Mouse (Mus musculus) heart, postnatal 36 days (tissue): ENCODE measurements around the gene Atad1. TPM values are rescaled to one million over a fixed set of nuclear protein-coding genes. Genes with fewer than 3 reads are reported as not detected.
"Not testable (repeated sequence)": the region's sequence is repeated elsewhere in the genome, so short reads cannot be mapped to it uniquely, and the experiment has no call there.

Experiments
- DNase-seq, 2 experiments: peaks; one replicate each; pipeline ENCODE4 v3.0.0; 2021 to 2022
- intact Hi-C: fragments of 180-260 bp; cut with DNase I; formaldehyde crosslinking; loops from one replicate; pipeline ENCODE4 v1.15.1; 2025
- total RNA-seq, 2 experiments: library from RNA; stranded (reverse); gene quantifications; 2 replicates each; pipeline ENCODE4 v1.2.3; 2021

The Atad1 gene
- total RNA-seq = 10 to 100 TPM; 78.8 to 91.7 TPM

DNA sequence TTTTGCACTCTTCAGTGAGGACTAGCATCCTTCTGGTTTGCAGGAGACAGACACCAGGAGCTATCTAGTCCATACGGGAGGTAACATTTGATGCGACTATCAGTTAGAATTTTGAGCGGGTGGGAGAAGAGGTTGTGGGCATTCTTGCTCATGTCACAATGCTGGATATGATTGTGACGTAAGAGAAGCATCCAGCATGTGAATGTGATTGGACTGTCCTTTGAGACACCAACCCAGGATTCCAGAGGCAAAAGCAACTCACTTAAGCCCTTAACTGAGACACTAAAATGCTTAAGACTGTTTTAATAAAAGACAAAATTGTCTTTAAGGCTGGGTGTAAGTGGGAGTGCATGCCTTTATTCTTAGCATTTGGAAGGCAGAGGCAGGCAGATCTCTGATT lies at the start of gene Atad1:
Atad1 (minus strand) TSS at position 101 of the 400 bp plus-strand sequence.
- DNase-seq = no peak
- intact Hi-C loops = no loop called here

GRCm38 (mm10) chr19:32788016-32788415 lies 48.4 kb upstream of the Atad1 start:
- intact Hi-C loops, DNase-seq: not testable (repeated sequence)

DNA sequence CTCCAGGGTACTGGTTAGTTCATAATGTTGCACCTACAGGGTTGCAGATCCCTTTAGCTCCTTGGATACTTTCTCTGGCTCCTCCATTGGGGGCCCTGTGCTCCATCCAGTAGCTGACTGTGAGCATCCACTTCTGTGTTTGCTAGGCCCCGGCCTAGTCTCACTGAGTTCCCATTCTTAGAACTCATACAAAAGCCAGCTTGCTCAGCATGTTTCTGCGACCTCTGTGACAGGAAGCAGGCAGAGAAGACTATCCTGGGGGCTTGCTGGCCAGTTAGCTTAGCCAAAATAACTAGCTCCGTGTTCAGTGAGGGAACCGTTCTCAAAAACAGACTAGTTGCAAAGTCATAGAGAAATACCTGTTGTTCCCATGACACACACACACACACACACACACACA lies 47.8 kb upstream of the Atad1 start:
- intact Hi-C loops, DNase-seq: not testable (repeated sequence)

DNA sequence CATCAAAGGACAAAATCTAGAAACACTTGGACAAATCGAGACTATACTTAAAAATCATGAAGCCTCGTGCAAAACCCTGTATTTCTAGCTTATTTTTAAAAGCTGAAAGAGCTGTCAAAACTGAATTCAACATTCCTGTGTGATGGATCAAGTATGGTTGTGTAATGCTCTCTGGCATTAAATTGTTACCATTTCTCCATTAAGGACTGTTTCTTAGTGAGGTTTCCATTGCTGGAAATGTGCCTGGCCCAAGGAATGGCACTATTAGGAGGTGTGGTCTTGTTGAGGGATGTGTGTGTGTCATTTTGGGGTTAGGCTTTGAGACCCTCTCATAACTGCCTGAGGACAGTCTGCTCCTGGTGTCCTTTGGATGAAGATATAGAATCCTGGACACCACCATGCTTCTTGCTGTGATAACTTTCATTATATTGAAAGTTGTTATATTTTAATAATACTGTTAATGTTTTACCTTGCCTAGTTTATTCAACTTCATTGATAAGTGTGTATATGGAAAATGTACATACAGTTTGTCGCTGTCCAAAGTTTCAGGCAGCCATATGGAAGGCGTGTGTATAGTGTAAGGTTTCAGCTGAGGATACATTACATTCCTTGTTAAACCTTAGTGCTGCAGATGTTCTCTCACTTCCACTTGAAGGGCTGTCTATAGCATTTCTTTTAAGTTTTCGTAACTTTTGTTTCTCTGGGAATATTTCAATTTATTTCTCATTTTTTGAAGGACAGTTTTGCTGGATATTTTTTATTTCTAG lies 41.9 kb upstream of the Atad1 start:
- intact Hi-C loops = no loop called here
- DNase-seq = no peak

- intact Hi-C loops = loop anchor here (2.0 kb wide), 1 partner anchor 18 kb away; no protein-coding TSS in a partner anchor
- no peak for DNase-seq
These were observed 39.5 kb upstream of the Atad1 start for GRCm38 (mm10) chr19:32779131-32779530.

- no peak for DNase-seq
- intact Hi-C loops = loop anchor here (2.0 kb wide), 1 partner anchor 18 kb away; no protein-coding TSS in a partner anchor
These were observed 38.8 kb upstream of the Atad1 start for GRCm38 (mm10) chr19:32778411-32778810.

- DNase-seq = no peak
- intact Hi-C loops = no loop called here
These were observed 22.9 kb upstream of the Atad1 start for GRCm38 (mm10) chr19:32762493-32762892.

DNA sequence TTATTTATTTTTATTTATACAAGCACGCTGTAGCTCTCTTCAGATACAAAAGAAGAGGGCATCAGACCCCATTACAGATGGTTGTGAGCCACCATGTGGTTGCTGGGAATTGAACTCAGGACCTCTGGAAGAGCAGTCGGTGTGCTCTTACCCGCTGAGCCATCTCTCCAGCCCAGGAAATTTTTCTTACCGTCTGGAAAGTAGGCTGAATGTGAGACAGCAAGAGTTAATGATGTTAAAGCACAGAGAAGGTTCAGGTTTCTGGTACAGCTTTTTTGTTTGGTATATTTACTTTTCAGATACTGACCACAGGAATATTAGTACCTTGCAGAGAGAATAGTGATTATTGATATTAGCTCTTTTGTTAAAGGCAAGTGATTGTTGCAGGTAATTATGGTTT lies 21.6 kb upstream of the Atad1 start:
- intact Hi-C loops = loop anchor here (2.0 kb wide), 1 partner anchor 18 kb away; no protein-coding TSS in a partner anchor
- no peak for DNase-seq

- intact Hi-C loops = loop anchor here (2.0 kb wide), 1 partner anchor 18 kb away; no protein-coding TSS in a partner anchor
These were observed 20.9 kb upstream of the Atad1 start for GRCm38 (mm10) chr19:32760499-32760898.

GRCm38 (mm10) chr19:32759357-32760024 lies 19.9 kb upstream of the Atad1 start:
- intact Hi-C loops = loop anchor here (2.0 to 10.0 kb wide), 6 partner anchors 19 to 325 kb away; no protein-coding TSS in a partner anchor
- DNase-seq = no peak

More at GRCm38 (mm10) chr19:32760499-32760898, 20.9 kb upstream of the Atad1 start:
- no peak for DNase-seq

DNA sequence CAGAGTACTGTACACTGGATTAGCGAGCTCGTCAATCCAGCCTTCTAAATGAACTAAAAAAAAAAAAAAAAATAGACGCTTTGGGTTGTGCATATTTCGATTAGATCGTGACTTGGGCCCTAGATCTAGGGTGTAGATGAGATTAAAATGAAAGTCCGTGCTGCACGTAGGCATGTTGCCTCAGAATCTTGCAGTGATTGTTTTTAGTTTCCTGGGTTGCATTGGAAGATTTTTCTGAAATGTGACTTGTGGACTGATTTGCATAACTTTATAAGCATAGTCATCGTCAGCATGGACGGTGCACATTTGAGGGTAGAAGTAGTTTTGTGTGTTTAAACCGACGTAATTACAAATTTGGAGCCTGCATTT lies 19.2 kb upstream of the Atad1 start:
- DNase-seq = no peak
- intact Hi-C loops = loop anchor here (2.0 to 10.0 kb wide), 5 partner anchors 34 to 326 kb away; no protein-coding TSS in a partner anchor

DNA sequence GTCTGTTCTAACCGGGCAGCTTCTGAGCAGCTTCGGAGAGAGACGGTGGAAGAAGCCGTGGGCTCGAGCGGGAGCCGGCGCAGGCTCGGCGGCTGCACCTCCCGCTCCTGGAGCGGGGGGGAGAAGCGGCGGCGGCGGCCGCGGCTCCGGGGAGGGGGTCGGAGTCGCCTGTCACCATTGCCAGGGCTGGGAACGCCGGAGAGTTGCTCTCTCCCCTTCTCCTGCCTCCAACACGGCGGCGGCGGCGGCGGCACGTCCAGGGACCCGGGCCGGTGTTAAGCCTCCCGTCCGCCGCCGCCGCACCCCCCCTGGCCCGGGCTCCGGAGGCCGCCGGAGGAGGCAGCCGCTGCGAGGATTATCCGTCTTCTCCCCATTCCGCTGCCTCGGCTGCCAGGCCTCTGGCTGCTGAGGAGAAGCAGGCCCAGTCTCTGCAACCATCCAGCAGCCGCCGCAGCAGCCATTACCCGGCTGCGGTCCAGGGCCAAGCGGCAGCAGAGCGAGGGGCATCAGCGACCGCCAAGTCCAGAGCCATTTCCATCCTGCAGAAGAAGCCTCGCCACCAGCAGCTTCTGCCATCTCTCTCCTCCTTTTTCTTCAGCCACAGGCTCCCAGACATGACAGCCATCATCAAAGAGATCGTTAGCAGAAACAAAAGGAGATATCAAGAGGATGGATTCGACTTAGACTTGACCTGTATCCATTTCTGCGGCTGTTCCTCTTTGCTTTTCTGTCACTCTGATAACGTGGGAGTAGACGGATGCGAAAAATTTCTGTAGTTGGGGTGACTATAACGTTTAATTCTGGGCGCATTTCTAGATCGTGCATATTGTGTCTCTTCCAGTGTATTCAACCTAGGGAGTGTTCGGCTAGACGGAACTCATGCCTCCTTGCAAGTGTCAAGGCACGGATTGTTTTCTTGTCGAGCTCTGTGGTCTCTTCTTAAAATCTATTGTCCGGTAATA lies 18.5 kb upstream of the Atad1 start:
- intact Hi-C loops = loop anchor here (2.0 to 10.0 kb wide), 5 partner anchors 34 to 327 kb away; no protein-coding TSS in a partner anchor
- peak in 1 of 2 experiments; percentile 56 for DNase-seq

- intact Hi-C loops = loop anchor here (5.0 to 10.0 kb wide), 4 partner anchors 35 to 328 kb away; no protein-coding TSS in a partner anchor
- peak; percentile 97 to 98 for DNase-seq
These were observed 17.5 kb upstream of the Atad1 start, which contains the start of gene Pten for GRCm38 (mm10) chr19:32756900-32757725. Pten (plus strand) TSS chr19:32757497.

DNA sequence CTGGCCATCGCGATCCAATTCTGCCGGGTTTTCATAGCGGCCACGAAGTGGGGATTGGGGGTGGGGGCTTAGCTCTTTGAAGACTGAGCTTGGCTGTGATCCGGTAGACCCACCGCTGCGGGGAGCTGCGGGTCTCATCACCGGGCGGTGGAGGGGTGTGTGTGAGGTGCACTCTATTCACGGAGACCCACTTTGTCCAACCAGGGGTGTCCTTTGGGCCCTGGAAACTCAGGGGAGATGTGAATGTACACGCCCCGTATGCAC lies 17.0 kb upstream of the Atad1 start:
- intact Hi-C loops = loop anchor here (5.0 to 10.0 kb wide), 4 partner anchors 36 to 328 kb away; no protein-coding TSS in a partner anchor
- no peak for DNase-seq

GRCm38 (mm10) chr19:32755792-32756635 lies 16.4 kb upstream of the Atad1 start:
- DNase-seq = peak; percentile 97 to 98
- intact Hi-C loops = loop anchor here (1.0 to 10.0 kb wide), 6 partner anchors 36 to 329 kb away; no protein-coding TSS in a partner anchor

- peak in 1 of 2 experiments; percentile 17 for DNase-seq
These were observed 15.7 kb upstream of the Atad1 start for GRCm38 (mm10) chr19:32755104-32755791.

GRCm38 (mm10) chr19:32754188-32755000 lies 14.8 kb upstream of the Atad1 start:
- intact Hi-C loops = loop anchor here (2.0 to 10.0 kb wide), 2 partner anchors 42 to 330 kb away; no protein-coding TSS in a partner anchor
- DNase-seq = no peak

More at GRCm38 (mm10) chr19:32755104-32755791, 15.7 kb upstream of the Atad1 start:
- intact Hi-C loops = loop anchor here (1.0 to 10.0 kb wide), 6 partner anchors 37 to 330 kb away; no protein-coding TSS in a partner anchor
